Mouse (Mus musculus): Measurements from ENCODE around the gene Zfp961.

- TF ChIP-seq CTCF (IDR thresholded peaks at IDR 0.05; ENCODE audit: extremely low read depth, insufficient read length, insufficient replicate concordance, low read depth, low read length) = no peak
- no peak for TF ChIP-seq POLR2A (IDR thresholded peaks at IDR 0.05; ENCODE audit: low read depth, low read length)
Measured at GRCm38 (mm10) chr8:71988867-71989599, 38.2 kb downstream of the Zfp961 start.
